Mouse (Mus musculus): ENCODE measurements around the gene 2310022A10Rik. TPM values are rescaled to one million over a fixed set of nuclear protein-coding genes. Genes with fewer than 3 reads are reported as not detected.

The 2310022A10Rik gene
- total RNA-seq, 2 experiments from 2014 or later = 24.7 to 26.5 TPM

- no peak for DNase-seq (ENCODE audit: low spot score in 2 of 2)
Measured at GRCm38 (mm10) chr7:27540521-27540920, 12.5 kb upstream of the 2310022A10Rik start.

- no peak for DNase-seq (ENCODE audit: low spot score in 2 of 2)
Measured at GRCm38 (mm10) chr7:27540935-27541334, 12.1 kb upstream of the 2310022A10Rik start.

GRCm38 (mm10) chr7:27541431-27541830 lies 11.6 kb upstream of the 2310022A10Rik start:
- peak; percentile 87 to 92 for DNase-seq (ENCODE audit: low spot score in 2 of 2)

- DNase-seq (ENCODE audit: low spot score in 2 of 2) = no peak
Measured at GRCm38 (mm10) chr7:27541922-27542321, 11.1 kb upstream of the 2310022A10Rik start.

- DNase-seq (ENCODE audit: low spot score in 2 of 2) = peak; percentile 90 to 92
Measured at GRCm38 (mm10) chr7:27542392-27543033, 10.5 kb upstream of the 2310022A10Rik start.

GRCm38 (mm10) chr7:27543065-27543464 lies 10.0 kb upstream of the 2310022A10Rik start:
- no peak for DNase-seq (ENCODE audit: low spot score in 2 of 2)

- DNase-seq (ENCODE audit: low spot score in 2 of 2) = no peak
Measured at GRCm38 (mm10) chr7:27543851-27544250, 9.2 kb upstream of the 2310022A10Rik start.

GRCm38 (mm10) chr7:27544675-27545370 lies 8.2 kb upstream of the 2310022A10Rik start:
- DNase-seq (ENCODE audit: low spot score in 2 of 2) = no peak

- no peak for DNase-seq (ENCODE audit: low spot score in 2 of 2)
Measured at GRCm38 (mm10) chr7:27549597-27549996, 3.4 kb upstream of the 2310022A10Rik start.

- no peak for DNase-seq (ENCODE audit: low spot score in 2 of 2)
Measured at GRCm38 (mm10) chr7:27552070-27552469, 963 bp upstream of the 2310022A10Rik start.

- DNase-seq (ENCODE audit: low spot score in 2 of 2) = no peak
Measured at GRCm38 (mm10) chr7:27560291-27560887, 7.4 kb downstream of the 2310022A10Rik start.

GRCm38 (mm10) chr7:27560978-27561377 lies 7.9 kb downstream of the 2310022A10Rik start:
- no peak for DNase-seq (ENCODE audit: low spot score in 2 of 2)

GRCm38 (mm10) chr7:27569580-27570224 lies 16.7 kb downstream of the 2310022A10Rik start:
- DNase-seq (ENCODE audit: low spot score in 2 of 2) = no peak

- DNase-seq (ENCODE audit: low spot score in 2 of 2) = no peak
Measured at GRCm38 (mm10) chr7:27572133-27572532, 19.1 kb downstream of the 2310022A10Rik start.

- no peak for DNase-seq (ENCODE audit: low spot score in 2 of 2)
Measured at GRCm38 (mm10) chr7:27574124-27574880, 21.3 kb downstream of the 2310022A10Rik start.

- peak in 1 of 2 experiments; percentile 53 for DNase-seq (ENCODE audit: low spot score in 2 of 2)
Measured at GRCm38 (mm10) chr7:27576914-27577313, 23.9 kb downstream of the 2310022A10Rik start.

- no peak for DNase-seq (ENCODE audit: low spot score in 2 of 2)
Measured at GRCm38 (mm10) chr7:27577589-27577988, 24.6 kb downstream of the 2310022A10Rik start.

GRCm38 (mm10) chr7:27578465-27578864 lies 25.4 kb downstream of the 2310022A10Rik start:
- no peak for DNase-seq (ENCODE audit: low spot score in 2 of 2)

GRCm38 (mm10) chr7:27580380-27581174 lies 27.5 kb downstream of the 2310022A10Rik start:
- DNase-seq (ENCODE audit: low spot score in 2 of 2) = no peak

- no peak for DNase-seq (ENCODE audit: low spot score in 2 of 2)
Measured at GRCm38 (mm10) chr7:27586861-27587260, 33.8 kb downstream of the 2310022A10Rik start.
